Comparison of ENCODE assay signal across 8 mouse cellular contexts in the genomic region with DNA sequence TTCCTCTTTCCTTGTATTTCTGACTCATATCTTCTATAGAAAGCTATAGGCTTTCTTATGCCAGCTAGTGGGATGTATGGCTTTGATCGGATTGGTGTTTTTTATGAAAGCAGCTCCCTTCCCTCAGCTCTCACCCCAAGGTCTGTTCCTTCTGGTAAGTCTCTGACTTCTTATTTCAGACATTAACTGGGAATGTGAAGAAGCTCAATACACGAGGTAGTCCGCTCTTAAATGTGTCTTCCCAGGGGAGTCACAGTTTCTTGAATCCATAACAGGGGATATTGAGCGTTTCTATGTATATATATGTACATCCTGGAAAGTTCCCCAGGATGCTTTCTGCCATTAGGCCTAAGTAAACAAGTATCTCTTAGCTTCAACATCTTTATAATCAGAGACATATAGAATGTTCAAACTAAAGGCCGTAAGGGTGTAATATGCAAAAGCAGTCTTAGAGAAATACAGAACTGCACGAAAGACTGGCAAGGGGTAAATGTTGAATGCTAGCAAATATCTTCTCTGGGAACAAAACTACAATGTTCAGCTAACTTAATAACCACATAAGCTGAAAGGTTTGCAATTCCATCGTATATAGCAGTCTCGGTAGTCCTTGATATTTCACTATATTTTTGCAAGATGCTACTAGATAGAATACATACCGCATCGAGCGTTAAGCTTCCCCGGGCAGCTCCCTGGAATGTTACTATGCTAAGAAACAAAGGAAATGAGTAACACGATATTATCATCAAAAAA. TPM values are rescaled to one million over a fixed set of nuclear protein-coding genes. Genes with fewer than 3 reads are reported as not detected.
DNase-seq lines count a peak whose midpoint lies in the region; ATAC-seq and TF ChIP-seq lines count a peak whose summit lies in the region.

No protein-coding gene starts in this region.

- no peaks in the 10 kb centered on the region for H3K4me1 ChIP-seq in brown adipose tissue, adult 24 weeks (ENCODE audit: control insufficient read depth, insufficient read depth, insufficient read length, low read length)
- H3K4me1 ChIP-seq in hindbrain, embryonic 14.5 days (replicated peaks; ENCODE audit: control insufficient read depth, insufficient read depth, low read length): no peaks in the 10 kb centered on the region
- peaks cover 12% of the 10 kb centered on the region for H3K4me1 ChIP-seq in midbrain, embryonic 15.5 days

- no peaks in the 10 kb centered on the region for H3K9me3 ChIP-seq in hindbrain, embryonic 14.5 days (ENCODE audit: control insufficient read depth, low read length)
- no peaks in the 10 kb centered on the region for H3K9me3 ChIP-seq in midbrain, embryonic 15.5 days

- 57% methylated on average over 13 of the region's 13 CpGs for WGBS in hindbrain, embryonic 14.5 days
- 53% methylated on average over 13 of the region's 13 CpGs for WGBS in midbrain, embryonic 15.5 days

- no peak; the same call in 1 of the 2 replicates for ATAC-seq in hindbrain, embryonic 14.5 days (ENCODE audit: low FRiP score)
- no peak for ATAC-seq in midbrain, embryonic 15.5 days (replicated peaks)

- H3K9ac ChIP-seq in hindbrain, embryonic 14.5 days: peak overlapping the region; percentile 8; the same call in 1 of the 2 replicates
- H3K9ac ChIP-seq in midbrain, embryonic 15.5 days: 0 out of 2 replicates have a peak overlapping the region, but pooled peaks have one; percentile 17

- no peaks in the 10 kb centered on the region for H3K36me3 ChIP-seq in hindbrain, embryonic 14.5 days (replicated peaks; ENCODE audit: control insufficient read depth, insufficient read depth)
- H3K36me3 ChIP-seq in midbrain, embryonic 15.5 days (replicated peaks): no peaks in the 10 kb centered on the region

- H3K27ac ChIP-seq in layer of hippocampus, adult 2 months: no peak overlapping the region
- H3K27ac ChIP-seq in brown adipose tissue, adult 24 weeks (replicated peaks; ENCODE audit: low read depth, low read length): no peak overlapping the region
- no peak overlapping the region for H3K27ac ChIP-seq in hindbrain, embryonic 14.5 days
- no peak overlapping the region for H3K27ac ChIP-seq in midbrain, embryonic 15.5 days

- peak overlapping the region; percentile 87 for H3K4me2 ChIP-seq in hindbrain, embryonic 14.5 days (replicated peaks)
- peak overlapping the region; percentile 95 for H3K4me2 ChIP-seq in midbrain, embryonic 15.5 days

- TF ChIP-seq CTCF in layer of hippocampus, adult 2 months (conservative IDR thresholded peaks at IDR 0.05): no peak

- no peak for DNase-seq in layer of hippocampus, adult 2 months (ENCODE audit: low spot score in 2 of 2)
- DNase-seq in layer of hippocampus, adult 9-10 months (ENCODE audit: low spot score): no peak
- no peak for DNase-seq in hindbrain, embryonic 14.5 days (ENCODE audit: low spot score)
- no peak for DNase-seq in cerebellum, postnatal 4 days (ENCODE audit: low spot score in 2 of 2)
- no peak for DNase-seq in thymus, adult 18-20 months
- DNase-seq in Muller cell, postnatal 12 days (ENCODE audit: inconsistent ontology term): no peak

- H3K4me3 ChIP-seq in layer of hippocampus, adult 2 months: peak overlapping the region; percentile 77
- H3K4me3 ChIP-seq in brown adipose tissue, adult 24 weeks (ENCODE audit: insufficient read depth, low read depth, low read length): peak overlapping the region; percentile 55
- peak overlapping the region; percentile 67 for H3K4me3 ChIP-seq in hindbrain, embryonic 14.5 days (replicated peaks; ENCODE audit: low read length)
- H3K4me3 ChIP-seq in midbrain, embryonic 15.5 days: peak overlapping the region; percentile 69

- H3K27me3 ChIP-seq in hindbrain, embryonic 14.5 days (ENCODE audit: control insufficient read depth, insufficient read depth, low read length): no peaks in the 10 kb centered on the region
- no peaks in the 10 kb centered on the region for H3K27me3 ChIP-seq in midbrain, embryonic 15.5 days (replicated peaks)

RNA-seq across cellular contexts. Expression of a gene that starts 0.8 kb away (rescaled TPM):
- 1 to 10 TPM; 1.7 to 2.7 TPM for total RNA-seq in layer of hippocampus, adult 2 months (2021)
- not detected in 2 replicates for polyA plus RNA-seq in brown adipose tissue, adult 24 weeks (2012; ENCODE audit: insufficient read depth, insufficient read length, missing spikeins)
- 0.17 and 0.89 TPM in 2 replicates for polyA plus RNA-seq in hindbrain, embryonic 14.5 days (2014; fragmentation: Nextera tagmentation; extraction: Ambion mirVana)
- polyA plus RNA-seq in midbrain, embryonic 15.5 days (2015; fragmentation: Nextera tagmentation; extraction: Ambion mirVana): 0.32 and 0.37 TPM in 2 replicates
